In the genomic region with DNA sequence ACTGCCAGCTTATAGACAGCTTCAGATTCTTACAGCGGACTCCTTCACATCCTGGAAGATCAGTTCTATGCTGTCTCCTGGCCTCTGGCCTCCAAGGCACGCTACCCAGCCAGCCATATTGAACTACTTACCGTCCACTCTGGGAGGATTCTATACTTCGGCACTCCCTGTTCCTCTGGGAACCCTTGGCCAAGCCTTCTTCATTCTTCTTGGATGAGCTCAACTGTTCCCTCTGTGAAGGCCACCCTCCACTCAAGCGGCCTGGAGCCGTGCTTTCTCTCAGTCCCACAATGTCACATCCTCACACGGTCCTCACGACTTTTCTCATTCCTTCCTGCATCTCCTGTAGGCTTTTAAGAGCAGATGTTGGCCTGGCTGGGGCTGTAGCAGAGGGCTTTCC, we compare ENCODE assay signal across 17 mouse cellular contexts.
"Had no signal": no experiment of that assay in that cellular context is flagged by ENCODE, and none has a peak within 500 bp of the region (broad histone marks: within the 10 kb centered on the region; RNA-seq: fewer than 3 reads in every experiment).

No protein-coding gene starts in this region.

- H3K36me3 ChIP-seq: lung, embryonic 15.5 days; midbrain, embryonic 12.5 days; neural tube, embryonic 12.5 days had no signal

- H3K27me3 ChIP-seq: lung, embryonic 15.5 days; midbrain, embryonic 12.5 days; neural tube, embryonic 12.5 days had no signal

- ATAC-seq: liver, postnatal 0 days; lung, postnatal 0 days; midbrain, embryonic 16.5 days had no signal

- DNase-seq: liver, postnatal 0 days; lung, adult 2 months; lung, postnatal 14 days; lung, postnatal 36 days; midbrain, embryonic 14.5 days; right cerebral cortex, postnatal 14 days; spleen, adult 18-20 months; thymus, adult 18-20 months; thymus, postnatal 14 days; thymus, postnatal 36 days had no signal

- H3K4me3 ChIP-seq: lung, embryonic 15.5 days; megakaryocyte, embryonic 14.5 days; midbrain, embryonic 12.5 days; neural tube, embryonic 12.5 days had no signal

- H3K9me3 ChIP-seq: lung, embryonic 15.5 days; midbrain, embryonic 12.5 days; neural tube, embryonic 12.5 days had no signal

- H3K9ac ChIP-seq: liver, postnatal 0 days; lung, embryonic 15.5 days; midbrain, embryonic 12.5 days; neural tube, embryonic 12.5 days had no signal

- H3K4me2 ChIP-seq: lung, embryonic 15.5 days; midbrain, embryonic 12.5 days; neural tube, embryonic 12.5 days had no signal

- H3K27ac ChIP-seq: lung, embryonic 15.5 days; macrophage; midbrain, embryonic 12.5 days; neural tube, embryonic 12.5 days had no signal
